Mouse (Mus musculus) right cerebral cortex, postnatal 14 days (tissue): Measurements from ENCODE around the gene Arid3a.

Experiments used
- DNase-seq: peaks from one replicate; pipeline ENCODE4 v3.0.0; 2022

Gene Arid3a

DNA sequence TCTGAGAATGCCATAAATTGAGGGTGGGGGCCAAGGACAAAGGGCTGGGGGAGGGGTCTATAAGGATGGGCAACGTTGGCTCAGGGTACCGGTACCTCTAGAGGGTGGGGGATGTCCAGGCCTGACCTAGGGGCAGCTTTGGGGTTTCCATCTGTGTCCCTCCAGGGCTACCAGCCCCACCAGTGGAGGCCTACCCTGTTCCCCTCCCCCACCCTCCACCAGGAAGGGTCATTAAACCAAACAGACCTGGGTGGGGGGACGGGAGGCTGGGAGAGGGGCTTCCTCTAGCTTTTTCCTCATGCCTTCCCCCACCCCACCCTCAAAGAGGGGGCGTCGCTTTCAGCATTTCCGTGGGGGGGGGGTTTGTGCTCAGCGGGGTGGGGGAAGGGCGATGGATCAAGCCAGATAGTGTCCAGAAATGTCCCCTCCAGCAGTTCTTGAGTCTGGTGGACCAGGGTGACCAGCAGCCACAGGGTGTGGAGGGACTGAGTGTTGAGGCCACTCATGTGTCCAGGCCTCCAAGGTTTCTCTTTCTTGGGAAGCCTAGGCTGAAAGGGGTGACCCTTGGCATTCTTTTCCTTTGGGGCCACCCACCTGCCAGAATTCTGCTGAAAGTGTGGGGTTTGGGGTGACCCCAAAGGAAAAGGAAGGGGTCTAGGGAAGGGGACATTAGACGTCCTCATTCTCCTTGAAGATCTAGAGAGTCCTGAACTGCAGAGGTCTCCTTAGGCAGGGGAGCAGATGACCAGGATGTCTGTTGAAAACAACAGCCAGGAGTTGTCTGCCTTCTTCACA lies 2.3 kb downstream of the Arid3a start:
- DNase-seq: no peak

DNA sequence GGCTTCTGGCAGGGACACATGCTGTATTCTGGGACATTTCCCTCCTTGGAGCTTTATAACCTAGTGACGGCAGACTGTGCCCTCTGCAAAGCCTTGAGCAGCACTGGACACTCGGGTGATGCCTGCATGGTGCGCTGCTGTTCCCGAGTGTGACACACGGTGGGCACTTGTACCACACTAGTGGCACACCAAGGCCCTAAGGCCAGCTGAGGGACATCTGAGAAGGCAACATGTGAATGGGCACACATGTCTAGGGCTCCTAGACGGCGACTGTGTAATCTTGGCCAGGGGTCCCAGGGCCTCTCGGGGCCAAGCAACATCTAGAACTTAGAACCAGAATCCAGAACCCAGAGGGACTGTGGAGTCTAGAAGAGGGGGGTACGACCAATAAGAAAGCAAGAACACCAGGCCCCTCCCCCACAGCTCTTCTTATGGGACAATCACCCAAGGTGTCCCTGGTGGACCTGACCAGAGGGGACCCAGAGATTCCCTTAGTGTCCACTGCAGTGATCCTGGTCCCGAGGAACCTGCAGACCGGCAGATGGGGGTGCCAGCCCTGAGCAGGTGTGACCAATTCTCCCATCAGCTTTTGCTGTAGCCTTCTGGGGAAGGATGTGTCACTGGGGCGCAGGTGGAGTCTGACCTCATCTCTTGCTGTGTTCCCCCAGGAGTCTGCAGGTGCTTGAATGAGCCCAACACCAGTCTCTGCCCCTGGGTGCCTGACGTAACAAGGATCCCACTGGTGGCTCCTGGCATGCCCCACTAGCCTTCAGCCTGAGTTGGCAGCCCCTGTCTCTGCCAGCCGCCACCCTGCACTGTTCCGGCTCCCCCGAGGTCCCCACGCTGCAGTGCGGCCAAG lies 3.4 kb downstream of the Arid3a start:
- DNase-seq: no peak

DNA sequence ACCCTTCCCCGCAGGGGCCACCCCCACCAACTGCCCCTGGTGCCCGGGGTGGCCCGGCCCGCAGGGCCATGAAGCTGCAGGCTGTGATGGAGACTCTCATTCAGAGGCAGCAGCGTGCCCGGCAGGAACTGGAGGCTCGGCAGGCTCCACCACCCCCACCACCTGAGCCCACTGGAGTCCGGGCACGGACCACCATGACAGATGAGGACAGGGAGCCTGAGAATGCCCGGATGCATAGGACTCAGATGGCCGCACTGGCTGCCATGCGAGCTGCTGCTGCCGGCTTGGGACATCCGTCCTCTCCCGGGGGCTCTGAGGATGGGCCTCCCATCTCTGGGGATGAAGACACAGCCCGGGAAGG lies 4.0 kb downstream of the Arid3a start:
- DNase-seq: no peak

DNA sequence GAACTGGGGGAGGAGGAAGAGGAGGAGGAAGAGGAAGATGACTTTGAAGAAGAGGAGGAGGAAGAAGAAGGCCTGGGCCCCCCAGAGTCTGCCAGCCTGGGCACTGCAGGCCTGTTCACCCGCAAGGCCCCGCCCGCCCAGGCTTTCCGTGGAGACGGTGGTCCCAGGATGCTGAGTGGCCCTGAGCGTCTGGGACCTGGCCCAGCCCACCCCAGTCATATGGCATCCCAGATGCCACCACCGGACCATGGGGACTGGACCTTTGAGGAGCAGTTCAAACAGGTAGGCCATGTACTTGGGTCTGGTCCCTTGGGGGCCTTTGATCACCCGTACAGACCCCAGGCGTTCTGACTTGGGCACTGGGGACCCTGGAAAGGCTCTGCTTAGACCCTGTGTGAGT lies 5.0 kb downstream of the Arid3a start:
- no peak for DNase-seq

DNA sequence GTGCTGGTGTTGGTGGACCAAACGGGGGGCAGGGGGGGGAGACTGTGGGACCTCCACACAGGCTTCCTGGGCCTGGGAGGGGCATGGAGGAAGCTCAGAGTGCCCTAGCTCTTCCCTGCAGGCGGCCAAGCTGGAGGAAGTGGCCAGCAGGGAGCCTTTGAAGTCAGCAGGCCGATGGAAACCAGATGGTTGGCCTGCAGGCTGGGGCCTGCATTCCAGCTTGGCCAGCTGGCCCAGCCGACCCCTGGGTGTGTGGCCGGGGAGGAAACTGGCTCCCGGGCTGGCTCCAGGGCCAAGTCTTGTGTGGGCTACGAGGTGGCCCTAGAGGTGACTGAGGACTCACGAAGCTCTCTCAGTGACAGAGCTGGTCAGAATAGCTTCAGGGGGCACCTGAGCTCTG lies 5.9 kb downstream of the Arid3a start:
- DNase-seq: peak; percentile 54

DNA sequence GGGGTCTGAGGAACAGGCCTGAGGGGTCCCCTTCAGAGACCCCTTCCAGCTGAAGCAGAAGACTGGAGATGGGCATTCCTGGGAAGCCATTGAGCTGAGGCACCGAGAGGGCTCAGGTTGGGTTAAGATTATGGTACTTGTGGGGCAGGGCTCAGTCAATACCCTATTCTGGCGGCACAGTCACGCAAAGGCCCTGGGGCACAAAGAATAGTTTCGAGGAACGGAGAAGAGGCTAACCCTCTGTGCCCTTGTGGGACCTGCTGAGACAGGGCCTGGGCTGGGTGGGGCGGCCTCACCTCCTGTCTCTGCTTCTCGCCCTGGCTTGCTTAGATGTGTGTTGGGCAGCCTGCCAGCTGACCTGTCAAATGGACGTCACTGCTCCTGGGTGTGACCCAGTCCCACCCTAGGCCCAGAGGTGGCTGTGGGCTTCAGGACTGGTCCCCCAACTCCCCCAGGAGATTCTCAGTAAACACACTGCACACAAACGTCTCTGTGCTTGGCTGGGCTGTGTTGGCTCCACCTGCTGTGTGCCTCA lies 6.4 kb downstream of the Arid3a start:
- no peak for DNase-seq

DNA sequence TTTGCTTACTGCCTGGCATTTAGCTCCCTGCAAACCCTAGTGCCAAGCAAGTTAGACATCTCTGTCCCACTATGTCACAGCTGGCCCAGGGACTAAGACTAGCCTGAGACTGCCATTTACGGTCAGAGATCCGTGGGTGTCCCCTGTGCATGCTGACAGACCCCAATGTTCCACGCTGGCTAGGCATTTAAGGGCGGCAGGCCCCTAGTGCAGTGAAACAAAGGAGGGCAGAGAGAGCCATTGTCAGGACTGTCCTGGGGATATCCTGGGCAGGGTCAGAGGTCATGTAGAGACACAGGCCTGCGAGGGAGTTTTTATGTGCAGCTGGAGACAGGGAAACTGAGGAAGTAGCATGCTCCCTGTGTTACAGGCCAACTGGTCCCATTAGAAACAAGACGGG lies 7.0 kb downstream of the Arid3a start:
- no peak for DNase-seq

DNA sequence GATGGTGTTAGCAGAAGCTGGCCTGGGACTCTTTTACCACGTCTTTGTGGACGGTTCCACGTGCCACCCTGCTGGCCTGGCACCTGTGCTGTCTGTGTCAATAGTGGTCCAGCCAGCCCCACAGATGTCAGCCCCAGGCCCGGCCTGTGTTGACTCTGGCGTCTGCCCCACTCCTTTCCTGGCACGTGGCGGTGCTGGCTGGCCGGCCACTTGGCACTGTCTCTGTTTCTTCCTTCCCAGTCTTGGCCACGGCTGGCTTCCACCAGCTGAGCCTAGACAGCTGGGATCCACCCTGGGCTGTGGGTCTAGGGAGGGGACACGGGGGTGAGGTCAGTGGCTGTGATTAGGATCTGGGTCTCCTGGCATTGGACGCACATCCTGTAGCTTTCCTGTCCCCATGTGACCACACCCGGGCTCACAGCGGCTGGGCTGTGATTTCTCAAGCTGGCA lies 7.5 kb downstream of the Arid3a start:
- peak; percentile 70 for DNase-seq

DNA sequence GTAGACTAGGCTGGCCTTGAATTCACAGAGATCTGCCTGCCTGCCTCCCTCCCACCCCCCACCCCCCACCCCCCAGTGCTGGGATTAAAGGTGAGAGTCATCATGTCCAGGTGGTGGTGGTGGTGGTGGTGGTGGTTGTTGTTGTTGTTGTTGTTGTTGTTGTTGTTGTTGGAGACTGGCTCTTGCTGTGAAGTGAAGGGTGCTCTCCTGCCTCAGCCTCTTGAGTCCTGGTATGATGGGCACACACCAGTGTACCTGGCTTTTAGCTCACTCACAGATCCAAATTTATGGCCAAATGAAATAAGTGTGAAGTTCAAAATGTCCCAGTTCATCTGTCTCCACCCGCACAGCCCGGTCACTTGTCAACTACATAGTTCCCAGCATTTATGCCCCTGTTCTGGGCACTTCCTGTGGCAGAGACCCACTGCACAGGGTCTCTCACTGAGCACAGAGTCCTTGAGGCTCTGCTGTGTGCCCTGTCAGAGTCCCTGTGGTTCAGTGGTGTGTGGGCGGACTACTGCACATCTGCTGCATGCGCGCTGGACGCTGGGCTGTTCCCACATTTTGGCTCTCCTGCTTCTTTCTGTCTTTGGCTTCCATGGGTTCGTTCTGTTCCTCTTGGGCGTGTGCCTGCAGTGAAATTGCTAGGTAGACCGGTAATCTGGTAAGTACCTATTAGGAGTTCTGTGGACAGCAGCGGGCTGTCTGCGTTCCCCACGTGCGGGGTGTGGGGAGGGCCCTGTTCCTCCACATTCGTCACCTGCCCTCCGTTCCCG lies 8.1 kb downstream of the Arid3a start:
- DNase-seq: no peak

DNA sequence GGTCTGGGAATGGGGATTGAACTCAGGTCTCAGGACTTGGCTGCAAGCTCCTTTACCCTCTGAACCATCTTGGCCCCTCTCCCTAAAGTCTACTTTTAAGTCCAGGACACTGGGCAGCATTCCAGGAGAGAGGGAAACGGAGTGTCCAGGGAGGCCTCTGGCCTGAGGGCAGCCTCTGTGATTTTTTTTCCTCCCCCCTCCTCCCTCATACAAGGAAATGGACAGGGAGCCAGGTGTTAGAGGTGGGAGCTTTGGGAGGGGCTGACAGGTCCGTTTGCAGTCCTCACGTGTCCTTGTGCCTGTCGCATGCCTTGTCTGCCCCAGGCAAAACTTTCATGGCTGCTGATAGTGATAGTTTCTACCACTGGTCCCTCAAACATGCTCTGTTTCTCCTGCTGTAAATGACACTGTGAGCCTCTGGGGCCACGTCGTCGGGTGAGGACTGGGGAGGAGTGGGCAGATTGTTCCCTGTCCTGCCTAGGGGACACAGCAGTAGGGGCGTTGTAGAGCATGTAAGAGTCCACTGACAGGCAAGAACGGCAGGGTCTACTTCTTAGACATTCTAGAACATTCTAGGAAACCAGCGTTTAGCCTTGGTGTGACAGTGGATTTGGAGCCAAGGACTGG lies 9.6 kb downstream of the Arid3a start:
- DNase-seq: no peak

DNA sequence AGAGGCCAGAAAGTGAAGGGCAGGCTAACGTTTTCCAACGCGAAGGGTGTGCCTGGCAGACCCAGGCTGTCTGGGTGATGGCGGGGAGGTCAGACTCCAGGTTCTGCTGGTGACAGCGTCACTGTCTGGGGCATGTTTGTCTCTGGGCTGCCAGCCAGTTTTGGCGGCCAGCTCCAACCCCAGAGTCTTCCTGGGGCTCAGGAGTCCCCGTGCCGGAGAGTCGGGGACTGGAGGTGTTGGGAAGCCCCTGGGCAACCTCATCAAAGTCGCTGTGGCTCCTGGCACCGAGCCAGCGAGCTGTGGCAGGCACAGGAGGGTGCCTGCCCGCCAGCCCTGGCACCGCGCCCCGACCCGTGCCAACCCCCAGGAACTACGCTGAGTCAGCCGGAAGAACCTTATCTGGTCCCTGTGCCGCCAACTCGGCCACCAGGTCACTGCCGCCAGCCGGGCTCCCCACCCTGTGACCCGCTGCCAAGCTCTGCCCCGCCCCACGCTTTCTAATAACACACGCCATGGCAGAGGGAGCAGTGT lies 10.1 kb downstream of the Arid3a start:
- peak; percentile 59 for DNase-seq

DNA sequence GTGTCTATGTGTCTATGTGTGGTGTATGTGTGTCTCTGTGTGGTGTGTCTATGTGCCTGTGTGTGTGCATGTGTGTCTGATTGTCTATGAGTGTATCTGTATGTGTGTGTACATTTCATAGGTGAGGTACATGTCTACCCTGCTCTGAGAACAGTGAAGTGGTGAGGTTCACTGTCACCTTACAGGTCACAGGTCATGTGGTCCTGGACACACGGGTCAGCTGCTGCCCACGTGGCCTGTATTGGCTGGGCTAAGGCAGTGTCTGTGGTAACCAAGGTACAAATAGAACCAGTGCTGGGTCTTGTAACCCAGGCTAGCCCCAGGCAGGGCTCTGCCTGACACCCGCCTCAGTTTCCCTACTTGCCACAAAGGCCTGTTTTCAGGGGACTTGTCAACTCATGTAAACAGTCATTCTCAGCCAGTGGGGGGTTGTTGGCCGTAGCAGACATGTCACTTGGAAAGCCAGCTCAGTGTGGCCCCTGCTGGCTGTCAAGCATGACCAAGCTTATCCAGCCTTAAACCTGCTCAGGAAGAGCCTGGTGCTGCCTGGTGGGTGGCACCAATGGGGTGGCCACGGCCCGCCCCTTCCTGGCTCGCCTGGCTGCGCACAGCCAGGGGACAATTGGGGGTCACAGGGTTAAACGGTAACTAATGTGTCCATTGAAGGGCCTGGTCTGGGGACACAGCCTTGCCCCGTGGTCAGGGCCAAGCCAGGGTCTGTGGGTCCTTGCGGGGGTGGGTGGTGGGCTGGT lies 11.1 kb downstream of the Arid3a start:
- DNase-seq: no peak

DNA sequence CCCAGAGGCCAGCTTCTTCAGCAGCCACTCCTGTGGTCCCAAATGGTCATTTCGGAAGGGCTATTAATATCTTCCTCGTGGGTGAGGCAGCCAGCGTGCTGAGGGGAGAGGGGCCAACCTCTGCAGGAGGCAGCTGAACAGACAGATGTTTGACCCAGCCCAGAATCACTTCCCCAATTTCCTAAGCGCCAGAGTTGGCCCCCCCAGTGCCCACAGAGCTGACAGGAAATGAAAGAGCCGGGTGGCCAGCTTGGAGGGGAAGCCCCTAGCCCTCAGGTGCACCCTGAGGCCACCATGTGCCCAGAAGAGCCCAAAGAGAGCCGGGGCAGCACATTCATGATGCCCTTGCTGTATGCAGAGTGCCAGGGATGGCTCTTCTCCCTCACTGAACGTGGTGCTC lies 13.9 kb downstream of the Arid3a start:
- DNase-seq: no peak

DNA sequence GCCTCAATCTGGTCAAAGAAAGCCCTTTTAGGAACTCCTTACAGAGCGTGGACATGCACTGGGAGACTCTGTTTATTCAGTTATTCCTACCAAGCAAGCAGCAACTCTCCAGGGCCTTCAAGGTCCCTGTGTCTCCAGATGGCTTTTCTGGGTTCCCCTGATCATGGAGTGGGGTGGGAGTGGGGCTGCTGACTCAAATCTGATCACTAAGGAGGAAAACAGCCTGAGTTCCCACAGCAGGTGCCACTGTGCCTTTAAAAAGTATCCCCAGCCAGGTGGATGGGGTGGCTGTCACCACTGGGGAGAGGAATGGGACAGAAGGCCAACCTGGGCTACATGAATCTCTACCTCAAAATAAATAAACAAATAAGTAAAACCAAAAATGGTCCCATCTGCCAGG lies 16.1 kb downstream of the Arid3a start:
- no peak for DNase-seq

DNA sequence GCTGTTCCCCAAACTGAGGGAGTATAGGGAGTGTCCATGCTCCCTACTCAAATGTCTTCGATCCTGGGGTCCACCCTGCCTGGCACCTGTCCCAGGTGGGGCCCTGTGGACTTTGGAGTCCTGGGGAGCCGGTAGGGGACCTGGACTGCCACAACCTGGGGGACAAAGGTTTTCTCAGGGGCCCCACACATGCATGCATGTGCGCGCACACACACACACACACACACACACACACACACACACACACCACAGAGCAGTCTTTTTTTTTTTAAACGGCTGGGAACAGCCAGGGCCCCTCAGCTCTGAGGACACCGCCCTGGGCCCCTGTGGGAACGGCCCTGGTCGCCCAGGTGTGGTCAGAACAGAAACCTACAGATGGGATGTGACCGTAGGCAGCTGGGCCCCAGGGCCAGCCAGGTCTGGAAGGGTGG lies 16.6 kb downstream of the Arid3a start:
- DNase-seq: no peak

DNA sequence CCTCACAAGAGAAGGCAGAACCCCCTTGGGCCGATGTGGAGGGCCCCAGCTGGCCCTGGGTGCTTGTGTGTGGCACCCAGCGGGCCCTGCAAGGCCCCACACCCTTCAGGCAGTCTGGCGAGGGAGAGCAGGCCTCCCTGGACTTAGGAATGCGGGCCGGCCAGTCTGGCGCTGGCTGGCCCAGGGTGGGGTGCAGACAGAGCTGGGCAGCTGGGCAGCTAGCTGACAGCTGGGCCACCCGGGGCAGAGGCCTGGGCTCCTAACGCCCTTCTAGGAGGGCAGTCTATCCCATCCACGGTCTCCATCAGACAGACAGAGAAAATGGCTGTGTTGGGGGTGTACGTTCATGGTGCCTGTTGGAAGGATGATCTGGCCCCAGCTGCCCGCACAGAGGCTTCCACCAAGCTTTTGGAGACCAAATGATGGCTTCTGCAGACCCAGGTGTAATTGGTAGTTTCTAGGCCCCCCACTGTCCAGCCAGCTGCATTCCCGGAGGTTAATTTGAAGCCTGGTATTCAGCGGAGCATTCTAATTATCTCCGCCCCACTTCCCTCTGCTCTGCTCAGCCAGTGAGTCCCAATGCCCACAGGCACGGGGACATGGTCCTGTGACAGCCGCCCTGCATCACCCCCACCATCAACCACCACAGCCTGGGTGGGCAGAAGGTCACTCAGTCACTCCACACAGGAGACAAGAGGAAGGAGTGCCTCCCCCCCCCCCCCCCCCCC lies 18.8 kb downstream of the Arid3a start:
- DNase-seq: no peak

DNA sequence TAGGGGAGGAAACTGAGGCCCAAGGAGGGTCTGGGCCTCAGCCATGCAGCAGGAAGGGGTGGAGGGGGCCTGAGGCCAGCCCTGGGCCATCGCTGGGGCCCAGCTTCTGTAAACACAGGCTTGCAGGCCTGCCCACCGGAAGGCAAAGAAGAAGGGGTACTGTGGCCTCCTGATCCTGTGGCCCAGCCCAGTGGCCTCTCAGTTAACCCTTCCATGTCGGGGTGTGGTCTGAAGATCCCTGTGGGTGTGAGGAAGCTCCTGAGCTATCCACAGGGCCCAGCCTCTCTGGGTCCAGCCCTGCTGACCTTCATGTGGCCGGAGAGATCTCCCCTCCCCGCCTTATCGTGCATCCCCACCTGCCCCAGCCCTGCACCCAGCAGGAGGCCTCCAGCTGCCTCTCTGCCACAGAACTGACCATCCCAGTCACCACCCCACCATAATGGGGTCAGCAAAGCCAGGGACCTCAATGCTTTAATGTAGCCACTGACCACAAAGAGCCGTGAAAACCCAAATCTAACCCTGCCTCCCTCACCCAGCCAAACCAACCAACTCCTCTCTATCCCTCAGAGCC lies 20.0 kb downstream of the Arid3a start:
- DNase-seq: no peak

DNA sequence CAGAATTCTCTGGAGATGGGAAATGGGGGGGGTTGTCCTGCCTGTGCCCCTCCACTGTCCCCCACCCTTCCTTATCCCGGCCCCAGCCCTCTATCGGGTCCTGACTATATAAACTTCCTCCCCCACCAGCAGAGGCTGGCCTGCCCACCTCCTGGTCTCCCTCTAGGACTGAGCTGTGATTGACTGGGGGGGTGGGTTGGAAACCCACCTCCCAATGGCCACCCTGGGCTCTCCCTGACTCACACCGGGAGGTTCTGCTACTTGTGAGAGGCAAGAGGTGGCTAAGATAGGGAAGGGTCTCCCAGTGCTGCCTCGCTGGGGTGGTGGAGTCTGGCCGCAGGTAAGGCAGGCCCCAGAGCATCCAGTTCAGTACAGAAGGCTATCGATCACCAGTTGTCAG lies 20.7 kb downstream of the Arid3a start:
- no peak for DNase-seq

DNA sequence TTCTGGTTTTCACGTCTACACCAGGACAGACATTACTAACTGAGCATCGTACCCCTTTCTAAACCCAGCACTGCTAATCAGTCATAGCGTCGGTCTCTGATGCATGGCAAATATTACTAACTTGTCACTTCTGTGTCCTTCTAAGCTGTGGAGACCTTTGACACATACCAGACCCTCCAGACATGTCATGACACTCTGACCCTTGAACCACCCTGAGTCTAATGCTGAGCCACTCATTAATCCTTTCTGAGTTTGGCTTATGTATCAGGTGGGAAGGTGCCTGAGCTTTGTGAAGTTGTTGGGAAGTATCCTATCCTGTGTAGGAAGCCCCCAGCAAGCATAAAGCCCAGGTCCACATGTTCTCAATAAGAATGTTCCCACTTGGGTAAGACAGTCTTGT lies 23.0 kb downstream of the Arid3a start:
- no peak for DNase-seq

DNA sequence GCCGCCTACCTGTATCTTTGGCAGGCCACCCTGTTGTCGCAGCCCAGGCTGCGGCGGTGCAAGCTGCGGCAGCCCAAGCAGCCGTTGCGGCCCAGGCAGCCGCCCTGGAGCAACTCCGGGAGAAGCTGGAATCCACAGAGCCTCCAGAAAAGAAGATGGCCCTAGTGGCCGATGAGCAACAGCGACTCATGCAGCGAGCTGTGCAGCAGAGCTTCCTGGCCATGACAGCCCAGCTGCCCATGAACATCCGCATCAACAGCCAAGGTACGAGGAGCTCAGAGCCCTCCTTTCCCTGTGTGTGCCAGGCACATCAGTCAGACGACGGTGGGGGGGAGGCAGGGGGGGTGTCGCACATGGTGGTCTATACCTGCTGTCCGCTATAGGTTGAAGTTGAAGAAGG lies 23.8 kb downstream of the Arid3a start:
- no peak for DNase-seq

DNA sequence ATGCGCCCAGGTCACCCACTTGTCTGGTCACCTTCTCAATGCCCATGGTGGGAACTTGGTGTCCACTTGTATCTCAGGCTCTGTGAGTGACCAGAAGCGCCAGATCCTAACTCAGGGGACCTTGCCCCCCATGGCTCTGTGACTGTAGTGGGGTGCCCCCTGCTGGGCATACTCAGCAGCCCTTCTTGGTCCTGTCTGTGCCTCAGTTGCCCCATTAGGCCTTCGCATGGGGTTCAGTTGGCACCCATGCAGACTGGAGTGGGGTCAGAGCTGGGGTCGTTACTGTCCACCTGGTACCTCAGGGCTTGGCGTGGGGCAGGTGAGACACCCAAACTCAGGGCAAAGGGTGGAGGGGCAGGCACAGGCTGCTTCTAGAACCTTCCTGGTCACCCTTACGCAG lies 27.1 kb downstream of the Arid3a start:
- no peak for DNase-seq
